Comparison of ENCODE assay signal across 29 mouse cellular contexts in the genomic region with DNA sequence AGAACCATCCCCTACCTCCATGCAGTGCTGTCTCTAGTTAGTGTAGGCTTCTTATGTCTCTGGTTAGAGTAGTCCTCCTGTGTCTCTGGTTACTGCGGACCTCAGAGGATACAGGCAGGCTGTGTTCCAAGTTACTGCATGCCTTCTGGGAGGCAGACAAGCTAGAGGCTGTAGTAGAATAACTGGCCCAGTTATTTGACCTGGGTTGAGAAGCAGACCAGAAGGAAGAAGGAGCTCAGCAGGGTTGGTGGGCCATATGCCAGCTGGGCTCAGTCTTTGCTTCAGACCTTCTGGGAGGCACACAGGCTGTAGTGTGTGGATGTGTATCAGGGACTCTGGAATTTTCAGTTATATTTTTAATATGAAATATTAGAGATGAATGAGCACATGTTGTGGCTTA.
DNase-seq lines count a peak whose midpoint lies in the region; ATAC-seq and TF ChIP-seq lines count a peak whose summit lies in the region.
"Had no signal": no experiment of that assay in that cellular context is flagged by ENCODE, and none has a peak within 500 bp of the region (broad histone marks: within the 10 kb centered on the region; RNA-seq: fewer than 3 reads in every experiment).

No protein-coding gene starts in this region.

- no peaks in the 10 kb centered on the region for H3K9me3 ChIP-seq in embryonic facial prominence, embryonic 14.5 days (ENCODE audit: control insufficient read depth, low read length)
- H3K9me3 ChIP-seq in embryonic facial prominence, embryonic 10.5 days = no peaks in the 10 kb centered on the region
- H3K9me3 ChIP-seq: embryonic facial prominence, embryonic 15.5 days; G1E; heart, embryonic 15.5 days had no signal

- ATAC-seq in embryonic facial prominence, embryonic 14.5 days (ENCODE audit: low read depth) = no peak
- ATAC-seq: forebrain, embryonic 14.5 days; forebrain, postnatal 0 days; hindbrain, postnatal 0 days; inflammation-experienced regulatory T-cells, adult 6 months; intestine, embryonic 16.5 days; Patski had no signal

- H3K4me3 ChIP-seq in cerebellum, adult 2 months (replicated peaks; ENCODE audit: insufficient read depth, low read depth, low read length) = no peak overlapping the region
- H3K4me3 ChIP-seq in embryonic facial prominence, embryonic 14.5 days (ENCODE audit: low read depth, low read length) = no peak overlapping the region
- no peak overlapping the region for H3K4me3 ChIP-seq in embryonic facial prominence, embryonic 10.5 days
- H3K4me3 ChIP-seq: embryonic facial prominence, embryonic 15.5 days; gastrocnemius, adult 2 months; heart, embryonic 12.5 days; heart, embryonic 15.5 days had no signal

- DNase-seq in adrenal gland, postnatal 14 days = peak; percentile 3
- DNase-seq in adrenal gland, adult 2 months = no peak
- peak; percentile 38 to 60 for DNase-seq in cerebellum, adult 2 months
- DNase-seq in cerebellum, adult 9-10 months = no peak
- DNase-seq in embryonic facial prominence, embryonic 14.5 days (ENCODE audit: low spot score) = peak; percentile 2
- no peak for DNase-seq in embryonic facial prominence, embryonic 10.5 days (ENCODE audit: low spot score)
- peak; percentile 66 to 82 for DNase-seq in cerebellum, postnatal 25 days
- no peak for DNase-seq in gastrocnemius, postnatal 10 days
- DNase-seq: B cell, adult 2 months; embryo, embryonic 11 days; forebrain, postnatal 0 days; gastrocnemius, adult 2 months; gastrocnemius, postnatal 25 days; heart, adult 18-20 months; heart, postnatal 10 days; heart, postnatal 4 days; kidney, adult 18-20 months; kidney, adult 9 months had no signal

- H3K4me2 ChIP-seq in embryonic facial prominence, embryonic 14.5 days (ENCODE audit: low read depth, low read length) = no peak overlapping the region
- H3K4me2 ChIP-seq: embryonic facial prominence, embryonic 15.5 days; heart, embryonic 12.5 days; heart, embryonic 15.5 days; hindbrain, embryonic 14.5 days had no signal

- TF ChIP-seq POLR2A in cerebellum, adult 2 months (IDR thresholded peaks at IDR 0.05; ENCODE audit: borderline replicate concordance, insufficient read depth, low read length) = no peak

- H3K36me3 ChIP-seq in embryonic facial prominence, embryonic 14.5 days (ENCODE audit: control insufficient read depth, insufficient read depth, low read length) = no peaks in the 10 kb centered on the region
- no peaks in the 10 kb centered on the region for H3K36me3 ChIP-seq in embryonic facial prominence, embryonic 10.5 days (replicated peaks)
- H3K36me3 ChIP-seq: embryonic facial prominence, embryonic 15.5 days; G1E; heart, embryonic 12.5 days; heart, embryonic 15.5 days had no signal

- no peaks in the 10 kb centered on the region for H3K4me1 ChIP-seq in cerebellum, adult 2 months (ENCODE audit: control insufficient read depth, insufficient read depth, low read length)
- H3K4me1 ChIP-seq in embryonic facial prominence, embryonic 14.5 days (ENCODE audit: control insufficient read depth, insufficient read depth, low read length) = no peaks in the 10 kb centered on the region
- H3K4me1 ChIP-seq in embryonic facial prominence, embryonic 10.5 days = no peaks in the 10 kb centered on the region
- H3K4me1 ChIP-seq: embryonic facial prominence, embryonic 15.5 days; heart, embryonic 12.5 days; heart, embryonic 15.5 days had no signal

- TF ChIP-seq CTCF in cerebellum, adult 2 months (IDR thresholded peaks at IDR 0.05; ENCODE audit: borderline replicate concordance, insufficient read depth, low read depth, low read length) = no peak

- 6% methylated on average over 1 of the region's 1 CpGs for WGBS in cerebellum, adult 2 months
- WGBS in embryonic facial prominence, embryonic 14.5 days = 75% methylated on average over 1 of the region's 1 CpGs
- 96% methylated on average over 1 of the region's 1 CpGs for WGBS in embryonic facial prominence, embryonic 10.5 days

- no peaks in the 10 kb centered on the region for H3K27me3 ChIP-seq in cerebellum, adult 2 months (ENCODE audit: control insufficient read depth, insufficient read depth, low read length)
- no peaks in the 10 kb centered on the region for H3K27me3 ChIP-seq in embryonic facial prominence, embryonic 14.5 days (replicated peaks; ENCODE audit: control insufficient read depth, insufficient read depth, low read length)
- H3K27me3 ChIP-seq in embryonic facial prominence, embryonic 10.5 days (replicated peaks; ENCODE audit: low read depth, poor library complexity, severe bottlenecking) = no peaks in the 10 kb centered on the region
- H3K27me3 ChIP-seq: CH12.LX; embryonic facial prominence, embryonic 15.5 days; heart, embryonic 12.5 days; heart, embryonic 15.5 days; Patski had no signal

- H3K9ac ChIP-seq in embryonic facial prominence, embryonic 14.5 days (ENCODE audit: low read depth, low read length) = no peak overlapping the region
- H3K9ac ChIP-seq: embryonic facial prominence, embryonic 15.5 days; forebrain, postnatal 0 days; heart, embryonic 12.5 days; heart, embryonic 15.5 days; hindbrain, embryonic 14.5 days had no signal

- no peak overlapping the region for H3K27ac ChIP-seq in cerebellum, adult 2 months (ENCODE audit: insufficient read depth, low read length)
- H3K27ac ChIP-seq in embryonic facial prominence, embryonic 14.5 days (replicated peaks; ENCODE audit: low read depth, low read length) = no peak overlapping the region
- no peak overlapping the region for H3K27ac ChIP-seq in embryonic facial prominence, embryonic 10.5 days (replicated peaks)
- H3K27ac ChIP-seq: embryonic facial prominence, embryonic 15.5 days; gastrocnemius, adult 2 months; heart, embryonic 15.5 days; hindbrain, embryonic 14.5 days; hindbrain, postnatal 0 days had no signal

Comparison
In these comparisons a context has a peak if more than half of its experiments do, and no peak if none do; other contexts are left out.
1. DNase-seq: peak in adrenal gland, postnatal 14 days (single experiment), cerebellum, adult 2 months (2 of 2), embryonic facial prominence, embryonic 14.5 days (single experiment) and cerebellum, postnatal 25 days (2 of 2); none in adrenal gland, adult 2 months (single experiment), cerebellum, adult 9-10 months (single experiment), embryonic facial prominence, embryonic 10.5 days (single experiment) and gastrocnemius, postnatal 10 days (single experiment).